Mouse (Mus musculus) liver, adult (tissue): ENCODE results near the gene Mroh3.

Experiments used
- GATA4 ChIP-seq: IDR thresholded peaks from 2 replicates; pipeline ENCODE4 v1.6.1; 2014; ENCODE audit warnings: mild to moderate bottlenecking, low read length; ENCODE audit not compliant: insufficient replicate concordance

The Mroh3 gene

DNA sequence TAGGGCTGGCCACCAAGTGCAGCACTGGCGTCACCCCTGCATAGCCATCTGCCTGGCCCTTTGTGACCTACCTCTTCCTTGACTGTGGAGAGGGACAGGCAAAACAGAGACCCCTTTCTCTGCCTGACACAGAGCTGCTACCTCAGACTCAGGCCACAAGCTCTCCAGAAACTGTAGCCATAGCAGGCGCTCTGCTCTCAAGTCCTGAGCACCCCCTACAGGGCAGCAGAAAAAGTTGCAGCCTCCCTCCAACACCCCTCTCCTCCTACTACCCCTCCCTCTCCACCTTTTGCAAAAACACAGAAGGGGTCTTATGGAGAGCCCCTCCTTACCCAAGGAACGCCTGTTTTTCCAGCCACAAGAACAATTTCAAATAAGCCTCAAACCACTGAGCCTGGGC lies at the start of gene Mroh3:
Mroh3 (minus strand) TSS at position 26 of the 400 bp plus-strand sequence.
- TF ChIP-seq GATA4 = no peak

DNA sequence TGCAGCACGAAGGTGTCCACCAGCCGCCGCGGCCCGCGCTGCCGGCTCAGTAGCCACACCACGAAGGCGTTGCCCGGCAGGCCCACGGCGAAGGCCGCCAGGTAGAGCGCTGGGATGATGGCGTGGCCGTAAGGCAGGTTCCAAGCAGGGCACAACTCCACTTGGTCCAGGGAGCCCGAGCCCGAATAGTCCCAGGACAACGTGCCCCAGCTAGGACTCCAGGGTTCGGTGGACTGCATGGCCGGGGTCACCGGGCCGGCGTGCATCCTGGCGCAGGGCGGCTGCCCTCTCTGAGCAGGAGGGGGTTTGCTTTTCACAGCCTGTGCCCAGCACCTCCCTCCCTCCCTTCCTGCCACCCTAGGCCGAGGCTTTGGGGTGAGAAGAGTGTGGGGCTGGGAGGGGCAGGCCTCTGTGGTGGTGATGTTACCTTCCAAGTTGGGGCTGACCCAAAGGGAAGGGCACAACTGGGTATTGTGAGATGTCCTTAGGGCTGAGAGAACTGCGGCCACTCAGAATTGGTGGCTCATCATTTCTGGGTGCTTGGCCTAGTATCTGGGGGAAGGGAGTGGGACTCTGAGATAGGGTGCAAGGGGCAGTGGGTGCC lies 48.1 kb upstream of the Mroh3 start, which contains the start of gene Gpr25:
Gpr25 (minus strand) TSS at position 239 of the 604 bp plus-strand sequence.
- TF ChIP-seq GATA4 = no peak

DNA sequence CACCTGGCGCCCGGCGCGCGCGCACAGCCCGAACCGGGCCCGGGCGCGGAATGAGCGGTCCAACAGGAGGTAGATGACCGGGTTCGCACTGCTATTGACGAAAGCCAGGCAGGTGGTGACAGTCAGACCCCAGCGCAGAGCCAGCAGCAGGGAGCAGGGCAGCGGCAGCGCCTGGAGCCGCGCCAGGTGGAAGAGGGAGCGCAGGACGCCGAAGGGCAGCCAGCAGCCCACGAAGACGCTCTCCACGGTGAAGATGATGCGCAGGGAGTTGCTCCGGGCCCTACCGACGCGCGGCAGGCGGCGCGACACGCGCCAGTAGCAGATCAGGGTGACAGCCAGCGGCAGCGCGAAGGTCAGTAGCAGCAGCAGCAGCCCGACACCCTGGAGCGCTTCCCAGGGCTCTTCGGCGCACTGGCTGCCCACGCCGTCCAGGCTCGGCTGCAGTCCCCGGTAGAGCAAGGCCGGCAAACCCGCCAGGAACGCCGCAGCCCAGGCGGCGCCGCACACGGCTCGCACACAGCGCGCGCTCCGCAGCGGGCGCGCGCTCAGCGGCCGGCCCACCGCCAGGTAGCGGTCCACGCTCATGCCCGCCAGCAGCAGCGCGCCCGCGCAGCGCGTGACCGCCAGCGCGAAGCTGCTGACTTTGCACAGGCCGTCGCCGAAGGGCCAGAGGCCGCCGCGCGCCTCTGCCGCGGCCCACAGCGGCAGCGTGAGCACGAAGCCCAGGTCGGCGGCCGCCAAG lies 47.4 kb upstream of the Mroh3 start:
- no peak for TF ChIP-seq GATA4

DNA sequence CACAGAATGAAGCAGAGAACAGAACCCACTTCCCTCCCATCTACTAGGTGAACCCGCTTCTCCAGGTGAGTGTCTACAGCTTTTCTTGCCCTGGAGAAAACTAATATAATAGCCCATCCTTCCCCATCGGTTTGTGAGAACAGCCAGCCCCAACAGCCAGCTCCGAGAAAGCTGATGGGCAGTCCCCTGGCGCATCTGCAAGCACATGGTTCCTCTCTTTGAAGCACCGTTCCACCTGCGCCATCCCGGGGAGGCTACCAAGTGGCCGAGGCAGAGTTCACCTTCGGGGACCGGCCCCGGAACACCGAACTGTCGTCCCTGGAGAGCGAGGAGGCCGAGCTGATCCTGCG lies 46.9 kb upstream of the Mroh3 start:
- no peak for TF ChIP-seq GATA4

DNA sequence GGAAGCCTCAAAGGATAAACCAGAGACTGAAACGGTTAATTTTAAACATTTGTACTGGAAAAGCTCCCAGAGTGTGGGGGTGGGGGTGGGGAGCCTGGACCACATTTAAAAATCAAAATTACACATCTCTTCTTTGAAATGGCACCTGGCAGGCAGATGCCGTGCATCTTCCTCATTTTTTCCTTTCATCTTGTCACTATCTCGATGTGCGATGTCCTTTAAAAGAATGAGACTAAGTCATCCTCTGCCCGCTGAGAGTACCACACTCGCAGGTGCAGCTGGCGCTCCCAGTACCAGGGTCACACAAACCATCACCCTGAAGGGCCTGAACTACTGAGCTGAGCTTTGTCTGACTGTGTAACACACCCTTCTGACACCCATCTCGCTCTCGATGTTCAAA lies 45.9 kb upstream of the Mroh3 start:
- TF ChIP-seq GATA4 = no peak

DNA sequence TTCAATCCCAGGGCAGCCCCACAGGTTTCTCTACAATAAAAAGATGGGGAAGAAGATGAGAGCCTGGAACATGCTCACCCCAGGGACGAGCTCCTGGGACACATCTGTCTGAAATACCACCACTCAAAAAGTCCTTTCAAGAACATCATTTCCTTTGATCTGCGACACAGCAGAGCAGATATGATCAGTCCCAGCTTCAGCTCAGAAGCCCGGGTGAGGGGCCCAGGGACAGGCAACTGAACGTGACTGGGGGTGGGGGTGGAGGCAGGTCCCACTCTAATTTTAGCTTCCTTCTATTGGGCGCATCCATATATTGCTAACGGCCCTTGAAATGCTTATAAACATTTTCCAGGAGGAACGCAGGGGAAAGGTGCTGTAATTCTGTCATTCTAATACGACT lies 43.0 kb upstream of the Mroh3 start:
- no peak for TF ChIP-seq GATA4

DNA sequence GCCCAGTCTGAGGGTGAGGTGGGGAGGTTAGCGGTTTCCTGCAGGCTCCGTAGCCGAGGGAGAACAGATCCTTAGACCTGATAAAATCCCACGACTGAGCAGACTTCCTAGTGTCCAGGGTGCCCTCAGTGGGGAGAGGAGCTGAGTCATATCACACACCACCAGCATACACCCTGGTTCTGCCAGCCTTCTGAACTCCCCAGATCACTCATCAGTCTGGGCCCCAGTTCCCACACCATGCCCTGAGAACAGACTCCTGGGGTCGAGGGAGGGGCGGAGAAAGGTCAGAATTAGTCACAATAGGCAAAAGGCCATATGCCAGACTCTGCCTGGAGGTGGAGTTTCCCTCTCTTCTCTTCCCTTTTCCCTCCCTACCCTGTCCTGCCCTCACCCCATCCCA lies 42.5 kb upstream of the Mroh3 start:
- TF ChIP-seq GATA4 = no peak

DNA sequence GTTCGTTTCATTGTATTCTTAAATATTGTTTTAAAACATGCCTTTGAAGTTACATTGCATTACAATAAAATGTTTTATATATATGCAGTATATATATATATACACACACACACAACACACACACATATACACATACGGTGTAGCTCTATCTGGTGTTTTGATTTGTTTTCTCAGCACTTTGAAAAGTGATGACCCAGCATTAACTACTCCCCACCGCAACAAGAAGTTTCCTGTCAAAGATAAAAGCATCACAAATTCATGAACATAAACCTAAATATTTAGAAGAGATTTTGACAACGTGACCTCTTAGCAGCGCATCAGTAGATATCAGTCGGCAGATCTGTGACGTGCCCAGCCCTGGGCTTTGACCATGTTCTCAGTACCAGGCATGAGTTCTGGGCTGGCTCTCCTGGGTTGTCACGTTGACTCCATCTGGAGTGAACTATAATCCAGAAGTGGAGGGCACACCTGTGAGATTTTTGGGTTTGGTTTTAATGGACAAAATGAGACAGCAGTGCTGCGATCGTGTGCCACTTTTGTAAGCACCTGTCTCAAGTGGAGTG lies 42.0 kb upstream of the Mroh3 start:
- TF ChIP-seq GATA4 = no peak

DNA sequence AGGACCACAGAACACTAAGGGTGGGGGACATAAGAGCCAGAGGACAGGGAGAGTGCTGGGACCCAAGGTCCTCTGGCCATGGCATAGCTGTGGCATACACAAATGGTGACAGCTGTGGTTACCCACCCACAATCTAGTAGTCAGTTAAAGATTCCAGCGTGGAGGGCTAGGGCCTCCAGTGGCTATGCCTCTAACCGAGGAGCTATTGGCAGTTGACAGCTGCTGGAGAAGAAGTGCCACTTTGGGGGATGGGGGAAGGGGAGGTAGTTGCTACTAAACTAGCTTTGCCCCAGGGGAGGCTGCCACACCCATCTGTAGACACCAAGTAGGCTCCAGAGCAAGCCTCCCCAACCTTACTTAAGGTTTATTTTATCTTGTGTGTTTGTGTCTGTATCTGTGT lies 40.8 kb upstream of the Mroh3 start:
- no peak for TF ChIP-seq GATA4

DNA sequence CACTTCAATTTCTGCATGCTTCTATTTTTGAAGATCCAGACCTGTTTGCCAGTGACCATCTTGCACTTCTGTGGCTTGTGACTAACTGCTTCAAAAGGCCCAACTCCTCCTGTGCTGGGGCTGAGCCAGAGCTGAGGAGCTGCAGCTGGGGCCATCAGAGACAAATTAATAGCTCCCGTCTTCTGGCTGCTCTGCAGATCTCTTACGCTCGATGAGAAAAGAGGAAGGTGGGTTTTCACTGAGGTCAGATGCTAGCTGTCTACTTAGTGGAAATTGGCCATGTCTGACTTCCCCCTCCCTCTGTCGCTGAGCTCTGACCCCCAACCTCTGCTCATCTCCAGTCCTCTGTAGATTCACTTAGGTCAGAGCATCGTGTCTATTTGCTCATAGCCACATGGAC lies 37.0 kb upstream of the Mroh3 start:
- TF ChIP-seq GATA4 = no peak

DNA sequence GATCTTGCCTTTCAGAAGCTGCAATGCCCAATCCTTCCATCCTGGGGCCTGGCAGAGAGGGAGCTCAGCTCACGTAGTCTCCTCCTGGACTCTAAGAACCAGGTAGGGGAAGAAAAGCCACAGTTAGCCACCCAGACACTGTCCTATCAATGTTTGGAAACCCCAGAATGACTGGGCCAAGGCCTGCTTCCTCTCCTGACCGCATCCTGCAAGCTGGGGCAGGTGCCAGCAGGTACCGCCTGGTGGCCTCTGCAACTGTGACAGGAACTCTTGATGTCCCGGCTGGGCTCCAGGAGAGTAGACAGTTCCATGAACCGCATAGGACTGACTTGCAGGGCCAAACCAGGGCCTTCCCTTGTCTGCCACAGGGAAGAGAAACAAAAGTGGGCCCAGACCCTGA lies 34.8 kb upstream of the Mroh3 start:
- no peak for TF ChIP-seq GATA4

DNA sequence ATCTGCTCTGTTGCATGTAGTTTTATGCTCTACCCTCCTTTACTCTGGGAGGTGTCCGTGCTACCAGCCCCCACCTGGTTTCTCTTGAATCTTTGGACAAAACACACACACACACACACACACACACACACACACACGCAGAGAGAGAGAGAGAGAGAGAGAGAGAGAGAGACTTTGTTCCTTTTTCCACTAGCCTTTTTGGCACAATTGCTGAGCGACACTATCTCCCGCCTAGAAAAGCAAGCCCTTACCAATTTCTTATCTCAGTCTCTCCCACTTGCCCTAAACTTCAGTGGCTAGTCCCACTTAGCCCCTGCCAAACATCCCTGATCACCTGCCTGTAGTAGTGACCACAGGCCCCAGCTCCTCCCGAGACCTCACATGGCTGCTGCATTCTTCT lies 31.8 kb upstream of the Mroh3 start:
- TF ChIP-seq GATA4 = no peak

DNA sequence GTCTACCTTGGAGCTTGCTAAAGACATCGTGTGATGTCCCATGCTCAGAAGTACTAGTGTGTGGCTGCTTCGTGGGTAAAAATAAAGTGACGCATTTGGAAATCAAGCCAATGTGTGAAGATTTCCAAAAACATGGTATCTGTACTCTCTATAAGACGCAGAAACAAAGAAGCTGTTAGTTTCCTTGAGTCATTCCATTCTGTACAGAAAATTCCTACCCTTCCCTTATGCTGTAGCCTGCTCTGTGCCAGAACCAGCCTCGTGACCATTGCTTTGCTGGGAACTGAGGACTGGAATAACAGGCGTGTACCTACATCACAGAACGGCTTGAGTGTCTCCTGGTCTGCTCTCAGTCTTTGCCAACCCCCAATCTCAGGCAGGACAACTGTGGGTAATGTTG lies 29.2 kb upstream of the Mroh3 start:
- TF ChIP-seq GATA4 = no peak

DNA sequence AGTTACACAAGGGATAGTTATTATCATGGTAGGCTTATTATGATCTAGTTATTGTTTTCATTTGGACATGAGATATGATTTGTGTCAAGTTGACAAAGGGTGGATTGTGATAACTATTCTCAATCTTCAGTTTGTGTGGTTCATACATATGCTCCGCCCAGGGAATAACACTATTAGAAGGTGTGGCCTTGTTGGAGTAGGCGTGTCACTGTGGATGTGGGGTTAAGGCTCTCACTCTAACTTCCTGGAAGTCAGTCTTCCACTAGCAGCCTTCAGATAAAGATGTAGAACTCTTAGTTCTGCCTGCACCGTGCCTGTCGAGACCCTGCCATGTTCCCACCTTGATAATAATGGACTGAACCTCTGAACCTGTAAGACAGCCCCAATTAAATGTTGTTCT lies 25.9 kb upstream of the Mroh3 start:
- TF ChIP-seq GATA4 = no peak

DNA sequence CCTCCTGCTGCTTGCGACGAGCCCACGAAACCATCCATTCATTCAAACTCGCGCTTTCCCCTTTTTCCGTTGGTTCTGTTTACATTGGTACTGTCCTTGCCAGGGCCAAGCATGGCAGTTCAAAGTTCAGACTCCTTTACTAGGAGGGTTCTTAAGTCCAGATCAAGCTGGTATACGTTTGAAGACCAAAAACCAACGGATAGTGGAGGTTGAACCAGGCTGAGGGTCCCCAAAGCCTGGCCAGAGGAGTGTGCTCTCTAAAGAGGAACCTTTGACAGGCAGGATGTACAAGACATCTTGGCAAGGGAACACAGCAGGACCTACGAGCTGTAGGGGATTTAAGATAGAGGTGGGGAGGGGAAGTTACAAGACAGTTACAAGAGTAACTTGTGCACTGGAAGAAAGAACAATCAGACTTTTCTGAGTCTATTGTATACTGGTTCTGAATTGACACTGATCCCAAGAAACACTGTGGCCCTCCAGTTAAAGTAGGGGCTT lies 22.0 kb upstream of the Mroh3 start:
- TF ChIP-seq GATA4 = no peak

DNA sequence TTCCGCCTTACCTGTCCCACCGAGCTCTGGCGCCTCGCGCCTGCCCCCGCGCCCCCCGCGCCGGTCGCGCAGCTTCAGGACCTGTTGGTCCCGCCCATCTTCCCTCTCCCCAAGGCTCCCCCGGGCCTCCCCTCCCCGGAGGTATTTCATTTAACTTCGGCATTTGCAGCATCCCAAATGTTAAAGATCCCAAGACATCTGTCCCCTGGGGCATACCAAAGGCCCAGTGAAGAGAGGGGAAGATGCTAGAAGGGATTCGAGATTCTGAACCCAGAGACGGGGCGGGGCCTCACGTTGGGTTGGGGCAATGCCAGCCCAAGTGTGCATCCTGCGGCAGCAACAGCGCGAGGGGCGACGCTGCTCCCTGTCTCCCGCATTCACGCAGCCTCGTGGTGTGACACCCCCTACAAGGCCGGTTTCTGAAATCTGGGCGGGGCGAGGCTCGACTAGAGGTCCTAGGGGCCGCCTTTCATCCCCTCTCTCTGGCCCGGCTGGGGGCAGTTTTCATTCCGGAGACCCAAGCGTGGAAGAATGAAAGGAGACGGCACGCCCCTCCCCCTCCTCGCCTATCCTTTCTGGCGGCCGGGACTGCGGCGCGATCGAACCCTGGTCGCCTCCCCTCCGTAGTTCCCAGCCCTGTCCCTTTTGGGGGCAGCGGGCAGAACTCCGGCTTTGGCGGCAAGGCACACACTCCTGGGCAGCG lies 21.4 kb upstream of the Mroh3 start, which contains the start of gene Inava:
Inava (minus strand) TSS at position 373 of the 703 bp plus-strand sequence.
- no peak for TF ChIP-seq GATA4

DNA sequence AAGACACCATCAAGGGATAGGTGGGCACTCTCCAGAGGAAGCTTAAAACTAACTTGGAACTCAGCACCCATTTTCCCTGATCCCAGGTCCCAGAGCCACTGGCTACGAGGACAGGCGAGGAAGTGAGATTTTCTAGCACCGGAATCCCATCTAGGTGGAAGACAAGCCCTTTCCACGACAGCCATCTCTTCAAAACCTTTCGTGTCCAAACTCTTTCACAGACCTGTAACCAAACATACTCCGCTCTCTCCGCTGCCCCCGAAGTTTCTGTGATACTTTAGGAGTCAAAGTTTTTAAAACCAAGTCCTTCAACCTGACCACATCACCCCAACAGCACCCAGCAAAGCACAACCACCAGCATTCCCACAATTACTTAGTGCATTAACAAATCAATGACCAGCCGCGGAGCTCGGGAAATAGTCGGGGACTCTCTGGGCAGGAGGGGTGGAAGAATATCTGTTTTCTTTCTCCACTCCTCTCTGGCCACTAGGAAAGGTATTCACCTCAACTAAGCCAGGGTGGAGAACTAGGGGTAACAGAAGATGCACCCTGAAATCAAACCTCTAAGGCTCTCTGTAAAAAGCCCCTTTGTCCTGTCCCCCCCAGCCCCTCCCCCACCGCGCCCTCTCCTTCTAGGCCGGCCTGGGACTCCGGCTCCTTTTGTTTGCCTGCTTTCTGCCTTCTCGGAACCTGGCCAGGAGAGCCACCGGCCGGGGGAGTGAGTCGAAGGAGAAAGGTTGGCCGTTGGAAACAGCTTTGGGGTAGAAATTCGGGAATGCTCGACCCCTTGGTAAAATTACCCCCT lies 20.6 kb upstream of the Mroh3 start:
- TF ChIP-seq GATA4 = no peak
